Mouse (Mus musculus) olfactory bulb, adult 2 months (tissue): Measurements from ENCODE around the gene Aco1.

ENCODE experiments used
- CTCF ChIP-seq: fragments of 200-500 bp; IDR thresholded peaks from 2 replicates; pipeline ENCODE4 v1.5.1; 2012; ENCODE audit warnings: low read depth, mild to moderate bottlenecking, low read length, moderate library complexity; ENCODE audit not compliant: insufficient read depth
- POLR2A ChIP-seq: fragments of 200-500 bp; IDR thresholded peaks from 2 replicates; pipeline ENCODE4 v1.6.1; 2012; ENCODE audit warnings: mild to moderate bottlenecking, low read depth, low read length, moderate library complexity; ENCODE audit not compliant: insufficient read depth

DNA sequence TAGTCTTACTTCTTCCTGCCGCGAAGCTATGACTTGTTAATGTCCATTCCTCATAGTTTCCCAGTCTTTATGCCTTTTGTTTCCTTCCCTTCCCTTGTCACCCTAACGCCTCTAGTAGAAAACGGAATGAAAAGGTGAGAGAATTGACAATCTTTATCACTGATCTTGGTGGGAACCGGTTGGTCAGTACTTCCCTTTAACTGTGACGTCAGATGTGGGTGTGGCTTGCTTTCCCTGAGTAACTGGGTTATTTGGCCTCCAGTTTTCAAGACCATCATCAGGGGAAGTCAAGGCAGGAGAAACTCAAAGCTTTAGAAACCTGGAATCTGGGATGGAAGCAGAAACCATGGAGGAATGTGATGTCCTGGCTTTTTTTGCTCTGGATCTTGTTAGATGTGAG, 99.0 kb downstream of the Aco1 start:
- TF ChIP-seq CTCF: no peak
- TF ChIP-seq POLR2A: no peak
